Mouse (Mus musculus): ENCODE measurements around the gene Draxin. TPM values are rescaled to one million over a fixed set of nuclear protein-coding genes. Genes with fewer than 3 reads are reported as not detected.

Draxin gene
- 0.03 and 0.04 TPM in 2 replicates for polyA plus RNA-seq (2015; fragmentation: Nextera tagmentation; extraction: Ambion mirVana)

DNA sequence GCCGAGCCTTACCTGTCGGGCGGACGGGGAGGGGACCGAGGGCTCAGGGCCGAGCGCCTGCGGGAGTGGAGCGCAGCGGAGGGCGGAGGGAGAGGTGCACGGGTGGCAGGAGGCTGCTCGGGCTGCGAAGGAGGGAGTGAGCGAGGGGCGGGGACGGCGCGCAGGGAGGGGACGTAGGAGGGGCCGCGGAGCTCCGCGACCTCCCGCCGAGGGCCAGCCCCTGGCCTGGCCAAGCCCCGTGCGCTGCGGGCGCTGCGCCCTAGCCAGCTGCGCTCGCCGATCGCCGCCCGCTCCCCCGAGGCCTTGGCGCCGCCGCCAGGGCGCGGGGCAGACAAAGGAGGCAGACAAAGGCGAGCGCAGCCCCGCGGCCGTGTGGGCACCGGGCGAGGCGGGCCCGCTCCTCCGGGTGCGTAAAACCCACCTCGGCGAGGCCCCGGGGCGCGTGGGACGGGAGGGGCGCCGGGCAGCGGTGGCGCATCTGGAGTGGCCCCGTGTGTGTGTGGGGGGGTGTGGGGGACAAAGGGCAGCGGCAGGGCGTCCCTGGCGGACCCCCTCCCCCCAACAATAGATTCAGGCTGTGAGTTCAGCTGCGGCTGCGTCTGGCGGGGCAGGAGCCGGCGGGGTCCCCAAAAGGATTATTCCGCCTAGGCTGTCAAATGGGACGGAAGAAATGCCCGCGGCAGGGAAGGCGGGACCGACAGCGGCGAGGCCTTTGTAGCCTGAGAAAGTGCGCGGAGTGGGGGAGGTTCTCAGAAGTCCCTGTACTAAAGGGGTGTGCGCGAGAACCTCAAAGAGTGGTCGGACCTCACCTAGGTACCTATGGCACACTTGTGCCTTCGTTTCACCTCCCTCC lies at the start of gene Draxin:
TSS of gene Draxin (minus strand) at position 138 of the 853 bp plus-strand sequence.

DNA sequence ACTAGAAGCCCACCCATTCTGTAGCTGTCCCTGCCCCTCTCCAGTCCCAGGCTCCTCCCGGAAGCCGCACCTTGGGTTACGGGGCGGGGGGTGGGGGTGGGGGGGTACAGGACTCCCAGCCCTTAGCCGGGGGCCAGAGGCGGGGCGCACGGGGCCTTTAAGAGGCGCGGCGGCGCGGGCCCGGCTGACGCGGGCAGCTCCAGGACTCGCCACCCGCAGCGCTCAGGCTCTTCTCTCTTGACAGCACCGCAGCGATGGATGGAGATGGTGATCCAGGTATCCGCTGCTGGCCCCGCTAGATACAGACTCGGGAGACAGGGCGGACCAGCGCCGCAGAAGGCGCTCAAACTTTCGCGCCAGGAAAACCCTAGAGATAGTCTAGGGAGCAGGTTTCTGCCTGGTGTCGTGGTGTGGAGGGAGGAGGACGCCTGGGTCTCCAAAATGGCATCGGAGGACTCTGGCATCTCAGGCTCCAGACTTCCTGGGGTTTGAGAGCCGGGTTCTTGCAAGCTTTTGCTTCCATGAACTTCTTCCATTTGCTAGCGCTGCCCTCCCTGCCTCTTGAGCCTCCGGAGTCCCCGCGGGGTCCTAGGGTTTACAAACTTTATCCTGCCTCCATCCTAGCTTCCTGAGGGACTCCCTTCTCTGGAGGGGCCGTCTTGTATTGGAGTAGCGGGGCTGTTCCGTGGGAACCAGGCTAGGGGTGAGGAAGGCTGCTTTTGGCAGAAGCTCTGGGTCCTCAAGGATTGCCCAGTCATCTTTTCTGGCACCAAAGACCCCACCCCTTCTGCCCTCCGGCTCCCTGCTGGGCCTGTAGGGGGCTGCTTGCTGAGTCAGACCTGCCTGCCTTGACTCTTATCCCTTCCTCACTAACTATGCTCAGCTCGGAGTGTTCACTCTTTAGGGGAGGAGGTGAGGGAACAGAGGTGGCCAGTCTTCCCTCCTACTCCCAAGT lies 30.2 kb upstream of the Draxin start, which contains the start of the genes Fbxo44 and Fbxo2:
TSS of gene Fbxo44 (minus strand) at position 47 of the 955 bp plus-strand sequence.
TSS of gene Fbxo2 (plus strand) at position 186 of the 955 bp plus-strand sequence.

DNA sequence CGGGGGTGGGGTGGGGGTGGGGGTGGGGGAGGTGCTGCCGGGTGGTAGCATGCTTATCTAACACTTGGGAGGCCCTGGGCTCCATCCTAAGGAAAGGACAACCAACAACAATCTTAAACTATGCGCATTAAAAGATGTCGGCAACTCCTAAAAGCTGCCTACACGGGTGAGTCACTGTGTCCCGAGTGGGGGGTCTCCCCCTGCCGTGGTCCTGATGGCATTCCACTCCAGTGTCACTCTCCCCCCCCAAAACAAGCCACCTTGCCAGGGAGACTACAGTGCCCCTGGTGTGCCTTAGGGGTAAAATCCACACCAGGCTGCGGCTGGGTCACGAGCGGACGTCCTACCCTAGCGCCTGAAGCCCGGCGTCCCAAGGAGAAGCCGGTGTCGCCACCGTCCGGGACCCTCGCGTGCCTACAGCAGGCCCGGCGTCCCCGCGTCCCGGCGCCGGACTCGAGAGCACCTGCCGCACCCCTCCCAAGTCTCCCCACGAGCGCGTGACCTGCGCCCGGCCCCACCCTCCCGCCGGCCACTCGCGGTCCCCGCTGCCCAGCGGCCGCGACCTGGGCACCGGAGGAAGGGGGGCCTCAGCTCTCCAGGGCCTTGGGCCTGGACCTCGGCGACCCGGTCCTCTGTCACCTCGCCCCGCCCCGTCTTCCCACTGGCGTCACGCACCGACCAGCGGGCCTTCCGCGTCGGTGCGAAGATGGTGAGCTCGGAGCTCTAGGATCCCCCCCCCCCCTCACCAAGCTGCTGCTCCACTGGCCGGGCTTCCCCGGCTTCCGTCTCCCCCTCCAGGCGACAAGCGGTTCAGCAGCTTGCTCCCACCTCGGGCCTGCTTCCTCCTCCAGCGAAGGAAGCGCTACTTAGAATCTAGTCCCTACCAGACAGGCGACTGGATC lies 21.0 kb upstream of the Draxin start, which contains the start of gene Fbxo6:
TSS of gene Fbxo6 (minus strand) at position 874 of the 902 bp plus-strand sequence.

DNA sequence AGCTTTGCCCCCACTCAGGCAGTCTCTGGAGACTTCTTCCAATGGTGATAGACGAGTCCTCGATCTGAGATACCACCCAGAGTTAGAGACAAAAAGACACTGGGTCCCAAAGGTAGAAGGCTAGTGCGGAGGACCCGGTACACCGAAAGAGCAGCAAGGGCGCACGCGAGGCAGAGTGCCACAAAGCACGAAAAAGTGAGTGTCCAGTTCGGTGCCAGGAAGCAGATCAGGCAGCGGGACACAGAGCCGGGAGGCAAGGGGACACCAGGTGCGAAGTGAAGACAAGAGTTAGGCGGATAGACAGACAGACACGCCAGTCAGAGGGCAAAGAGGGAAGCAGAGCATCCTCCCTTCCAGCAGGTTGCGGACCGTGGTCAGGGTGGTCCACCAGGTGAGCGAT lies 365 bp downstream of the Draxin start, which contains the start of gene Mad2l2:
TSS of gene Mad2l2 (plus strand) at position 252 of the 400 bp plus-strand sequence.

DNA sequence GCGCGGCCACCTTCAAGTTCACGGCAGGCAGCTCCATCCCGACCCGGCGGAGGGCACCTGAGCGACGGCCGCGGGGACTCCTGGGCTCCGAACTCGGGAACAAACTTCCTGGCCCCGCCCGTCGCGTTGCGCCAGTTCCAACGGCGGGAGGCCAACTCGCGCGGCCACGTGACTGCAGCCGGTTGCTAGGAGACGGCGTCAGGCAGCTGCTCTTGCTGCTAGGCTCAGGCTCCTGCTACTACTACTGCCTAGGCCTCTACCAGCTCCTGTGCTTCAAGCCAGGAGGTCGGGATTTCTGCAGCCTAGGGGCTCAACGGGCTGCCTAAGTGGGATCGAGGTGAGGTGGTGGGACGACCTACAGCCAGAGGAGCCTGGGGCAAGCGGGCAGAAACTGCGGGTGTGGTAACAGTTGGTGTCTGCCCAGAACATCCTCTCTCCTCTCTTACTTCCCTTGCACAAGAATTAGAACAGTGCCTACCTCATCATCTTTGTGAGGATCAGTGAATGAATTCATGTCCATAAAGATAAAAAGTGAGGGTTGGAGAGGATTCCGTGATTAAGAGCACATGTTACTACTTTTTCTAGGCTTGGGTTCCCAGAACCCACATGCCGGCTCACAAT lies 42.5 kb downstream of the Draxin start, which contains the start of gene Agtrap:
TSS of gene Agtrap (minus strand) at position 125 of the 621 bp plus-strand sequence.

Small RNAs within 50 kb of the gene (microRNA-seq; reads per million reads assigned to microRNA genes)
- gene Mir7022: 0 reads per million in 2 experiments

Other genes with a start within 250 kb of the Draxin start
- gene Mfn2, start 226.0 kb downstream of the Draxin start, polyA plus RNA-seq (2015; fragmentation: Nextera tagmentation; extraction: Ambion mirVana): 97.8 and 104 TPM in 2 replicates
- 41.6 and 45.5 TPM in 2 replicates for gene Plod1, start 193.9 kb downstream of the Draxin start, polyA plus RNA-seq (2015; fragmentation: Nextera tagmentation; extraction: Ambion mirVana)
- 10.1 and 13.6 TPM in 2 replicates for gene 2510039O18Rik, start 189.8 kb downstream of the Draxin start, polyA plus RNA-seq (2015; fragmentation: Nextera tagmentation; extraction: Ambion mirVana)
- gene Nppb, start 144.9 kb downstream of the Draxin start, polyA plus RNA-seq (2015; fragmentation: Nextera tagmentation; extraction: Ambion mirVana): 0.26 TPM in 1 of 2 replicates, not detected in the other
- 0.22 and 1.4 TPM in 2 replicates for gene Nppa, start 130.0 kb downstream of the Draxin start, polyA plus RNA-seq (2015; fragmentation: Nextera tagmentation; extraction: Ambion mirVana)
- gene Clcn6, start 91.9 kb downstream of the Draxin start, polyA plus RNA-seq (2015; fragmentation: Nextera tagmentation; extraction: Ambion mirVana): 3.4 and 3.5 TPM in 2 replicates
- gene Mthfr, start 91.6 kb downstream of the Draxin start, polyA plus RNA-seq (2015; fragmentation: Nextera tagmentation; extraction: Ambion mirVana): 13.2 and 14.2 TPM in 2 replicates
- gene Agtrap, start 42.7 kb downstream of the Draxin start, polyA plus RNA-seq (2015; fragmentation: Nextera tagmentation; extraction: Ambion mirVana): 18.8 and 22.3 TPM in 2 replicates
- 26.0 and 26.7 TPM in 2 replicates for gene Mad2l2, start 314 bp downstream of the Draxin start, polyA plus RNA-seq (2015; fragmentation: Nextera tagmentation; extraction: Ambion mirVana)
- gene Fbxo6, start 21.4 kb upstream of the Draxin start, polyA plus RNA-seq (2015; fragmentation: Nextera tagmentation; extraction: Ambion mirVana): 31.6 and 32.0 TPM in 2 replicates
- gene Fbxo44, start 29.8 kb upstream of the Draxin start, polyA plus RNA-seq (2015; fragmentation: Nextera tagmentation; extraction: Ambion mirVana): 0.54 and 0.95 TPM in 2 replicates
- gene Fbxo2, start 29.9 kb upstream of the Draxin start, polyA plus RNA-seq (2015; fragmentation: Nextera tagmentation; extraction: Ambion mirVana): 0.12 and 0.17 TPM in 2 replicates
- gene Disp3, start 157.3 kb upstream of the Draxin start, polyA plus RNA-seq (2015; fragmentation: Nextera tagmentation; extraction: Ambion mirVana): 0.03 TPM in 1 of 2 replicates, not detected in the other

All from skeletal muscle tissue, postnatal 0 days (tissue).